In the genomic region with DNA sequence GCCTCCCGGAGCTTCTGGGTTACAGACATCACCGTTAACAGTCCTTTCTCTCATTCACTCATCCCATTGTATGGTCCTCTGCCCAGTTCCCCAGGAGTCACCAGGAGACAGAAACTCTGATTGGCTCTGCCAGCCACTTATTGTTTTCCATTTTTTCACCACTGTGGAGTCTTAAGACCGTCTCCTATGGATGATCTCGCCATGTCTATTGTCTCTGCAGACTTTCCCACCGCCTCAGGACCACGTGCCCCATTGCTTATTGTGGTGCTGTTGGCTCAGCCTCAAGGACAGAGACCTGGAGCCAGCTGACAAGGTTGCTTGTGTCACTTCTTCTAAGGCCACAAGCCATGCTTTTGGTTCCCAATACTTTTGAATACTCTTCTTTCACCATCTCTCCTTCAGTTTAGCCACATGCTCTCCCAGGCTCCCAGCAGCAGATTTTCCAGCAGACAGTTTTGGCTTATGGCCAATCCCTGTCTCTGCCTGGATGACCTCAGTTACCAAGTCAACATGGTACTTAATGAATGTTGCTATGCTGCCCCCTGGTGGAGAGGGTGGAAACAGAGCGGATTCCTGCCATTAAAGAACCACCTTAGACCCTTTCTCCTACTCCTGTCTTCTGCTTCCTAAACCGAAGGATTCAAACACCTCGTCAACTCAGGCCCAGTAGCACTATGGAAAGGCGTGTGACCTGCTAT, we compare ENCODE assay signal across 9 mouse cellular contexts.
DNase-seq lines count a peak whose midpoint lies in the region; ATAC-seq lines count a peak whose summit lies in the region.
"Had no signal": no experiment of that assay in that cellular context is flagged by ENCODE, and none has a peak within 500 bp of the region (broad histone marks: within the 10 kb centered on the region; RNA-seq: fewer than 3 reads in every experiment).

No protein-coding gene starts in this region.

- no peaks in the 10 kb centered on the region for H3K9me3 ChIP-seq in heart, embryonic 11.5 days (replicated peaks; ENCODE audit: control insufficient read depth, low read length)
- H3K9me3 ChIP-seq in hindbrain, embryonic 16.5 days (ENCODE audit: control insufficient read depth, low read length) = no peaks in the 10 kb centered on the region
- H3K9me3 ChIP-seq in stomach, embryonic 14.5 days (ENCODE audit: control insufficient read depth, low read depth, low read length) = no peaks in the 10 kb centered on the region
- H3K9me3 ChIP-seq: limb, embryonic 15.5 days had no signal

- no peaks in the 10 kb centered on the region for H3K36me3 ChIP-seq in heart, embryonic 11.5 days (ENCODE audit: control insufficient read depth, insufficient read depth, low read length)
- no peaks in the 10 kb centered on the region for H3K36me3 ChIP-seq in hindbrain, embryonic 16.5 days (ENCODE audit: control insufficient read depth, insufficient read depth, low read length)
- no peaks in the 10 kb centered on the region for H3K36me3 ChIP-seq in stomach, embryonic 14.5 days (ENCODE audit: control insufficient read depth, insufficient read depth, low read length)
- H3K36me3 ChIP-seq: limb, embryonic 15.5 days had no signal

- DNase-seq in heart, adult 11 months = peak; percentile 93
- peak; percentile 12 for DNase-seq in cerebellum, adult 11 months
- peak; percentile 19 to 25 for DNase-seq in frontal cortex, postnatal 25 days (ENCODE audit: low spot score in 2 of 2)
- DNase-seq in layer of hippocampus, postnatal 14 days (ENCODE audit: low spot score in 2 of 2) = peak; percentile 49 to 61
- peak; percentile 67 to 70 for DNase-seq in lung, postnatal 4 days

- no peaks in the 10 kb centered on the region for H3K27me3 ChIP-seq in heart, embryonic 11.5 days (ENCODE audit: control insufficient read depth, insufficient read depth, low read length)
- H3K27me3 ChIP-seq in hindbrain, embryonic 16.5 days (replicated peaks; ENCODE audit: control insufficient read depth, insufficient read depth, low read length) = no peaks in the 10 kb centered on the region
- no peaks in the 10 kb centered on the region for H3K27me3 ChIP-seq in stomach, embryonic 14.5 days (ENCODE audit: control insufficient read depth, insufficient read depth, low read length)

- H3K4me3 ChIP-seq in heart, embryonic 11.5 days (ENCODE audit: low read depth, low read length) = no peak overlapping the region
- H3K4me3 ChIP-seq in hindbrain, embryonic 16.5 days (ENCODE audit: low read length) = no peak overlapping the region
- H3K4me3 ChIP-seq in stomach, embryonic 14.5 days (ENCODE audit: low read depth, low read length) = no peak overlapping the region
- H3K4me3 ChIP-seq: limb, embryonic 15.5 days had no signal

- no peak overlapping the region for H3K4me2 ChIP-seq in heart, embryonic 11.5 days
- H3K4me2 ChIP-seq in hindbrain, embryonic 16.5 days (ENCODE audit: low read length) = no peak overlapping the region
- H3K4me2 ChIP-seq in stomach, embryonic 14.5 days (replicated peaks; ENCODE audit: low read depth, low read length) = no peak overlapping the region
- H3K4me2 ChIP-seq: limb, embryonic 15.5 days had no signal

- no peak for ATAC-seq in heart, embryonic 11.5 days (replicated peaks; ENCODE audit: insufficient number of reproducible peaks, low FRiP score, low TSS enrichment)
- ATAC-seq in hindbrain, embryonic 16.5 days = peak; percentile 80
- ATAC-seq in stomach, embryonic 14.5 days (ENCODE audit: insufficient number of reproducible peaks, insufficient read depth, low FRiP score, low read depth) = 0 out of 2 replicates have a peak, but pooled peaks have one; percentile 6

- H3K9ac ChIP-seq in heart, embryonic 11.5 days (ENCODE audit: low read depth, low read length) = no peak overlapping the region
- no peak overlapping the region for H3K9ac ChIP-seq in hindbrain, embryonic 16.5 days (ENCODE audit: low read depth, low read length)
- H3K9ac ChIP-seq in stomach, embryonic 14.5 days (replicated peaks; ENCODE audit: low read depth, low read length) = no peak overlapping the region
- H3K9ac ChIP-seq: limb, embryonic 15.5 days had no signal

- H3K4me1 ChIP-seq in heart, embryonic 11.5 days (ENCODE audit: control insufficient read depth, insufficient read depth, low read length) = no peaks in the 10 kb centered on the region
- H3K4me1 ChIP-seq in hindbrain, embryonic 16.5 days (ENCODE audit: control insufficient read depth, insufficient read depth, low read depth, low read length) = no peaks in the 10 kb centered on the region; the same call in 1 of the 2 replicates
- H3K4me1 ChIP-seq in stomach, embryonic 14.5 days (ENCODE audit: control insufficient read depth, insufficient read depth, low read length) = no peaks in the 10 kb centered on the region

- 60% methylated on average over 10 of the region's 10 CpGs for WGBS in heart, embryonic 11.5 days (ENCODE audit: insufficient replicate concordance)
- WGBS in hindbrain, embryonic 16.5 days = 28% methylated on average over 10 of the region's 10 CpGs
- WGBS in stomach, embryonic 14.5 days = 62% methylated on average over 10 of the region's 10 CpGs

- no peak overlapping the region for H3K27ac ChIP-seq in heart, embryonic 11.5 days (ENCODE audit: low read depth, low read length)
- H3K27ac ChIP-seq in hindbrain, embryonic 16.5 days (ENCODE audit: low read depth, low read length) = no peak overlapping the region
- H3K27ac ChIP-seq in stomach, embryonic 14.5 days (ENCODE audit: low read length) = no peak overlapping the region
- H3K27ac ChIP-seq: limb, embryonic 15.5 days had no signal

Comparison
In these comparisons a context has a peak if more than half of its experiments do, and no peak if none do; other contexts are left out.
1. DNase-seq: peak in every context shown above with its lines; median percentile 93 in heart, adult 11 months; 68 in lung, postnatal 4 days; 55 in layer of hippocampus, postnatal 14 days; 22 in frontal cortex, postnatal 25 days; 12 in cerebellum, adult 11 months.